Mouse (Mus musculus) limb, embryonic 11.5 days (tissue): ENCODE data around the gene Leprot. TPM values are rescaled to one million over a fixed set of nuclear protein-coding genes. Genes with fewer than 3 reads are reported as not detected.

ENCODE experiments used
- ATAC-seq: fragments of 200-750 bp; cut with Nextera tagmentation; 2 replicates; pipeline ENCODE4 v1.8.0; 2017; ENCODE audit warnings: low read depth; ENCODE audit not compliant: insufficient number of reproducible peaks, low FRiP score, low TSS enrichment
- DNase-seq: peaks from one replicate; pipeline ENCODE4 v3.0.0-alpha.2; 2015; ENCODE audit warnings: low spot score
- H3K27ac ChIP-seq: fragments of 300-500 bp; sonication (generic); replicated peaks from 2 replicates; pipeline ENCODE4 v1.5.1; 2014; ENCODE audit warnings: low read depth, mild to moderate bottlenecking, low read length
- H3K27me3 ChIP-seq: fragments of 300-500 bp; sonication (generic); 2 replicates; pipeline ENCODE4 v1.6.1; 2014; ENCODE audit warnings: mild to moderate bottlenecking, low read length, mixed read lengths; ENCODE audit not compliant: control insufficient read depth, insufficient read depth
- H3K36me3 ChIP-seq: fragments of 300-500 bp; sonication (generic); 2 replicates; pipeline ENCODE4 v1.6.1; 2014; ENCODE audit warnings: mild to moderate bottlenecking, low read length, moderate library complexity, mixed read lengths; ENCODE audit not compliant: control insufficient read depth, insufficient read depth
- H3K4me1 ChIP-seq: fragments of 300-500 bp; sonication (generic); 2 replicates; pipeline ENCODE4 v1.6.1; 2014; ENCODE audit warnings: low read length, mixed read lengths; ENCODE audit not compliant: control insufficient read depth, insufficient read depth
- H3K4me2 ChIP-seq: fragments of 300-500 bp; sonication (generic); 2 replicates; pipeline ENCODE4 v1.6.1; 2014; ENCODE audit warnings: low read depth, mild to moderate bottlenecking, moderate library complexity; ENCODE audit not compliant: severe bottlenecking
- H3K4me3 ChIP-seq: fragments of 300-500 bp; sonication (generic); 2 replicates; pipeline ENCODE4 v1.5.1; 2014; ENCODE audit warnings: low read depth, low read length
- H3K9ac ChIP-seq: fragments of 300-500 bp; sonication (generic); 2 replicates; pipeline ENCODE4 v1.6.1; 2014; ENCODE audit warnings: mild to moderate bottlenecking, low read length
- H3K9me3 ChIP-seq: fragments of 300-500 bp; sonication (generic); 2 replicates; pipeline ENCODE4 v1.6.1; 2016; ENCODE audit warnings: low read length; ENCODE audit not compliant: control insufficient read depth
- WGBS: fragments of 180-500 bp; shearing (Covaris S2); extraction: QIAGEN DNeasy Blood & Tissue Kit; methylation state at CpG from one replicate; pipeline ENCODE4 v1.1.7; 2014; 5-methylcytosine and 5-hydroxymethylcytosine counted together
- polyA plus RNA-seq: library from polyadenylated mRNA; unstranded; fragments of >200 nt; fragmentation: Nextera tagmentation; extraction: Ambion mirVana; gene quantifications from 2 replicates; pipeline ENCODE4 v1.2.1, GENCODE M21; 2014

Gene Leprot
- polyA plus RNA-seq, 1 experiment from 2014 or later: 60.8 TPM

GRCm38 (mm10) chr4:101654256-101654655 lies 6.7 kb downstream of the Leprot start:
- H3K36me3 ChIP-seq: no peaks in the 10 kb centered on the region
- H3K9ac ChIP-seq: no peak overlapping the region
- no peak overlapping the region for H3K27ac ChIP-seq
- H3K9me3 ChIP-seq: no peaks in the 10 kb centered on the region
- peak; percentile 51 for DNase-seq
- ATAC-seq: peak; percentile 53; the same call in 1 of the 2 replicates
- H3K4me1 ChIP-seq: peaks cover 13% of the 10 kb centered on the region
- no peaks in the 10 kb centered on the region for H3K27me3 ChIP-seq
- no peak overlapping the region for H3K4me3 ChIP-seq
- 23% methylated on average over 6 of the region's 6 CpGs for WGBS
- H3K4me2 ChIP-seq: no peak overlapping the region

- Histone ChIP-seq H3K36me3 (peaks cover 2% of the 10 kb centered on the region; the same call in 1 of the 2 replicates), H3K4me3 (no peak overlapping the region), H3K4me2 (no peak overlapping the region), H3K27ac (no peak overlapping the region), H3K9ac (no peak overlapping the region), H3K9me3 (no peaks in the 10 kb centered on the region), H3K27me3 (no peaks in the 10 kb centered on the region), H3K4me1 (peaks cover 13% of the 10 kb centered on the region)
- no peak for DNase-seq
- no peak for ATAC-seq
- 84% methylated on average over 4 of the region's 4 CpGs for WGBS
Measured at GRCm38 (mm10) chr4:101654788-101655414, 7.4 kb downstream of the Leprot start.

GRCm38 (mm10) chr4:101655415-101655790 lies 7.9 kb downstream of the Leprot start:
- ATAC-seq (no peak), DNase-seq (no peak)
- H3K36me3 ChIP-seq: peaks cover 2% of the 10 kb centered on the region; the same call in 1 of the 2 replicates
- peaks cover 13% of the 10 kb centered on the region for H3K4me1 ChIP-seq
- no peak overlapping the region for H3K4me3 ChIP-seq
- no peak overlapping the region for H3K4me2 ChIP-seq
- H3K27me3 ChIP-seq: no peaks in the 10 kb centered on the region
- no peak overlapping the region for H3K27ac ChIP-seq
- no peaks in the 10 kb centered on the region for H3K9me3 ChIP-seq
- no peak overlapping the region for H3K9ac ChIP-seq
- 93% methylated on average over 7 of the region's 7 CpGs for WGBS

- Histone ChIP-seq H3K36me3 (peaks cover 2% of the 10 kb centered on the region; the same call in 1 of the 2 replicates), H3K27me3 (no peaks in the 10 kb centered on the region), H3K4me2 (no peak overlapping the region), H3K9me3 (no peaks in the 10 kb centered on the region), H3K27ac (no peak overlapping the region), H3K4me1 (peaks cover 13% of the 10 kb centered on the region), H3K9ac (no peak overlapping the region), H3K4me3 (no peak overlapping the region)
- ATAC-seq (no peak), DNase-seq (no peak)
- WGBS: 90% methylated on average over 15 of the region's 15 CpGs
Measured at GRCm38 (mm10) chr4:101656056-101656455, 8.5 kb downstream of the Leprot start.

- peaks cover 13% of the 10 kb centered on the region for H3K4me1 ChIP-seq
- no peak overlapping the region for H3K4me3 ChIP-seq
- DNase-seq: no peak
- 57% methylated on average over 6 of the region's 6 CpGs for WGBS
- no peak overlapping the region for H3K9ac ChIP-seq
- H3K27me3 ChIP-seq: no peaks in the 10 kb centered on the region
- H3K9me3 ChIP-seq: no peaks in the 10 kb centered on the region
- no peak overlapping the region for H3K4me2 ChIP-seq
- H3K36me3 ChIP-seq: peaks cover 2% of the 10 kb centered on the region; the same call in 1 of the 2 replicates
- no peak for ATAC-seq
- H3K27ac ChIP-seq: no peak overlapping the region
Measured at GRCm38 (mm10) chr4:101656956-101657570, 9.5 kb downstream of the Leprot start.

- H3K9ac ChIP-seq: no peak overlapping the region
- DNase-seq (peak; percentile 65), ATAC-seq (no peak)
- no peak overlapping the region for H3K27ac ChIP-seq
- WGBS: 72% methylated on average over 9 of the region's 9 CpGs
- peaks cover 2% of the 10 kb centered on the region; the same call in 1 of the 2 replicates for H3K36me3 ChIP-seq
- no peak overlapping the region for H3K4me2 ChIP-seq
- no peaks in the 10 kb centered on the region for H3K9me3 ChIP-seq
- H3K4me3 ChIP-seq: no peak overlapping the region
- H3K4me1 ChIP-seq: no peaks in the 10 kb centered on the region
- H3K27me3 ChIP-seq: no peaks in the 10 kb centered on the region
Measured at GRCm38 (mm10) chr4:101664160-101664750, 16.7 kb downstream of the Leprot start.

GRCm38 (mm10) chr4:101664766-101665165 lies 17.2 kb downstream of the Leprot start:
- Histone ChIP-seq H3K4me2 (no peak overlapping the region), H3K36me3 (peaks cover under 1% of the 10 kb centered on the region; the same call in 1 of the 2 replicates), H3K27ac (no peak overlapping the region), H3K9ac (no peak overlapping the region), H3K27me3 (no peaks in the 10 kb centered on the region), H3K9me3 (no peaks in the 10 kb centered on the region), H3K4me3 (no peak overlapping the region), H3K4me1 (no peaks in the 10 kb centered on the region)
- WGBS: 92% methylated on average over 4 of the region's 4 CpGs
- no peak for ATAC-seq
- DNase-seq: no peak

GRCm38 (mm10) chr4:101669161-101669560 lies 21.6 kb downstream of the Leprot start:
- Histone ChIP-seq H3K9ac (no peak overlapping the region), H3K4me2 (no peak overlapping the region), H3K36me3 (no peaks in the 10 kb centered on the region), H3K9me3 (no peaks in the 10 kb centered on the region), H3K4me1 (no peaks in the 10 kb centered on the region), H3K27me3 (no peaks in the 10 kb centered on the region), H3K4me3 (no peak overlapping the region), H3K27ac (no peak overlapping the region)
- 68% methylated on average over 5 of the region's 5 CpGs for WGBS
- DNase-seq (no peak), ATAC-seq (no peak)
